Mouse (Mus musculus) stomach, postnatal 0 days (tissue): Measurements from ENCODE around the gene Lrrtm4. TPM values are rescaled to one million over a fixed set of nuclear protein-coding genes. Genes with fewer than 3 reads are reported as not detected.

Source experiments
- ATAC-seq: fragments of 200-750 bp; cut with Nextera tagmentation; 2 replicates; pipeline ENCODE4 v1.8.0; 2017; ENCODE audit not compliant: low FRiP score, low TSS enrichment
- DNase-seq: peaks from one replicate; pipeline ENCODE4 v3.0.0-alpha.2; 2016; ENCODE audit warnings: low spot score
- H3K27ac ChIP-seq: fragments of 300-500 bp; sonication (generic); replicated peaks from 2 replicates; pipeline ENCODE4 v1.5.1; 2014; ENCODE audit warnings: mild to moderate bottlenecking, control low read depth
- H3K27me3 ChIP-seq: fragments of 300-500 bp; sonication (generic); 2 replicates; pipeline ENCODE4 v1.6.1; 2014; ENCODE audit warnings: low read length; ENCODE audit not compliant: control insufficient read depth, insufficient read depth
- H3K36me3 ChIP-seq: fragments of 300-500 bp; sonication (generic); 2 replicates; pipeline ENCODE4 v1.6.1; 2014; ENCODE audit warnings: low read length, mixed read lengths; ENCODE audit not compliant: control insufficient read depth, insufficient read depth
- H3K4me1 ChIP-seq: fragments of 300-500 bp; sonication (generic); replicated peaks from 2 replicates; pipeline ENCODE4 v1.6.1; 2014; ENCODE audit warnings: antibody characterized with exemption; ENCODE audit not compliant: control insufficient read depth, insufficient read depth
- H3K4me2 ChIP-seq: fragments of 300-500 bp; sonication (generic); replicated peaks from 2 replicates; pipeline ENCODE4 v1.6.1; 2014; ENCODE audit warnings: low read depth, mild to moderate bottlenecking, control low read depth, moderate library complexity
- H3K4me3 ChIP-seq: fragments of 300-500 bp; sonication (generic); 2 replicates; pipeline ENCODE4 v1.5.1; 2014; ENCODE audit warnings: low read depth, low read length, control low read depth
- H3K9ac ChIP-seq: fragments of 300-500 bp; sonication (generic); 2 replicates; pipeline ENCODE4 v1.6.1; 2014; ENCODE audit warnings: mild to moderate bottlenecking, low read length, control low read depth, mixed read lengths
- H3K9me3 ChIP-seq: fragments of 300-500 bp; sonication (generic); 2 replicates; pipeline ENCODE4 v1.6.1; 2016; ENCODE audit warnings: low read length; ENCODE audit not compliant: control insufficient read depth
- CTCF ChIP-seq: IDR thresholded peaks from 2 replicates; pipeline ENCODE4 v1.5.1; 2016; ENCODE audit warnings: antibody characterized with exemption, low read depth, mild to moderate bottlenecking, moderate library complexity
- EP300 ChIP-seq: optimal IDR thresholded peaks from 2 replicates; pipeline ENCODE3; 2016; ENCODE audit warnings: antibody characterized with exemption
- WGBS: fragments of 180-500 bp; shearing (Covaris S2); extraction: QIAGEN DNeasy Blood & Tissue Kit; methylation state at CpG from one replicate; pipeline ENCODE4 v1.1.7; 2014; 5-methylcytosine and 5-hydroxymethylcytosine counted together
- polyA plus RNA-seq: library from polyadenylated mRNA; unstranded; fragments of >200 nt; fragmentation: Nextera tagmentation; extraction: Ambion mirVana; gene quantifications from 2 replicates; pipeline ENCODE4 v1.2.1, GENCODE M21; 2015

Lrrtm4 gene
- polyA plus RNA-seq, 1 experiment from 2014 or later, result 0.67 TPM

DNA sequence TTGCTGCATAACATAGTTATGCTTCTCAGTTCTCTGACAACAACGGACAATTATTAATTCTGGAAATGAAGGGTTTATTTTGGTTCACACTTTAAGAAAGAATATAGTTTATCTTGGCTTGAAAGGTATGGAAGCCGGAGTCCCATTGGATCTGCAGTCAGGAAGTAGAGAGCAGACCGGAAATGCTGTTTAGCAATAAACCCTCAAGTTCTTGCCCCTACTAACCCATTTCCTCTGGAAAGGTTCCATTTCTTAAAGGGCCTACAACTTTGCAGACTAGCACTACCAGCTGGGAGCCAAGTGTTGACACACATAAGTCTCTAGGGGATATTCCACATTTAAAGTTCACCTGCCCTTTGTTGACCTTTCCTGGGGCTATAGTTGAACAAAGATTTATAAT lies 309.7 kb downstream of the Lrrtm4 start:
- no peak for TF ChIP-seq EP300
- TF ChIP-seq CTCF, result no peak
- Histone ChIP-seq H3K9me3 (no peaks in the 10 kb centered on the region), H3K4me3 (no peak overlapping the region), H3K27me3 (no peaks in the 10 kb centered on the region), H3K9ac (no peak overlapping the region), H3K4me2 (no peak overlapping the region), H3K4me1 (no peaks in the 10 kb centered on the region), H3K27ac (no peak overlapping the region), H3K36me3 (no peaks in the 10 kb centered on the region)
- WGBS, result 79% methylated on average over 3 of the region's 3 CpGs
- DNase-seq (no peak), ATAC-seq (no peak)

DNA sequence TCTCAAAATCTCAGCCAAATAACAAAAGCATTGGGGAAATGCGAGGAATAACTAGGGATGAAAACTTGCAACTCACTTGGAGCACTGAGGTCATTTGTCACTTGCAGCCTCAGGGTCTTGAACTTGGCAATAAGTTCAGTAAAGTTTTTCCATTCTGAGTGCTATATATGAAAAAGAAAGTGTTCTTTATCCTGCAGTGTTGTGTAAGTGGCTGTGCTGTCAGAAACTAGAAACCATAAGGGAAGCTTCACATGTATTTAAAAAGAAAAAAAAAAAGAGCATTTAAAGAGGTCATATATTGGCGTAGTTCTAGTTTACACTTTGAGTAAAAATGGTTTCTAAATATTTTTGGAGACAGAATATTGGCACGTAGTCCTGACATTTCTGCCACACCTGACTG lies 313.1 kb downstream of the Lrrtm4 start:
- no peak overlapping the region for H3K27ac ChIP-seq
- DNase-seq (no peak), ATAC-seq (no peak)
- H3K4me1 ChIP-seq, result no peaks in the 10 kb centered on the region
- H3K9ac ChIP-seq, result no peak overlapping the region
- H3K9me3 ChIP-seq, result no peaks in the 10 kb centered on the region
- WGBS, result 56% methylated on average over 3 of the region's 3 CpGs
- no peaks in the 10 kb centered on the region for H3K36me3 ChIP-seq
- TF ChIP-seq CTCF (no peak), EP300 (no peak)
- no peak overlapping the region for H3K4me3 ChIP-seq
- no peaks in the 10 kb centered on the region for H3K27me3 ChIP-seq
- no peak overlapping the region for H3K4me2 ChIP-seq

DNA sequence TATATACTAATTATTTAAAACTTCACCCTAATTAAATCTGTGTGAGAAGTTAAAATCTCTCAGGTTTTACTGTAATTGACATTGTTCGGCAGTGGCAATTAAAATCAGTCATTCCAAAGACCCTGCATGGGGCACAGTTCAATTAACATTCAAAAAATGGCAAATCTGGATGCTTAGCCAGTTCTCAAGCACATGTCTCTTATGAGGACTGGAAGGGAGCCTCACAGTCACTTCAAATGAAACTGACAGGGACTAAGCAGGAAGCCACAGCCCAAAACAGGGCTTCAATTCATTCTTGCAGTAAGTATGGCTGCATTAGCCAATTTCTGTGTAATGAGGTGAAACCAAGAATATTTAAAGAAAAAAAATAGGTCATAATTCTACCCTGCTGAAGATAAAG lies 333.6 kb downstream of the Lrrtm4 start:
- Histone ChIP-seq H3K4me3 (no peak overlapping the region), H3K9ac (no peak overlapping the region), H3K4me1 (no peaks in the 10 kb centered on the region), H3K27ac (no peak overlapping the region), H3K9me3 (no peaks in the 10 kb centered on the region), H3K36me3 (no peaks in the 10 kb centered on the region), H3K4me2 (no peak overlapping the region), H3K27me3 (no peaks in the 10 kb centered on the region)
- TF ChIP-seq CTCF, result no peak
- no peak for TF ChIP-seq EP300
- no peak for DNase-seq
- WGBS, result 92% methylated on average over 1 of the region's 1 CpGs
- no peak for ATAC-seq

DNA sequence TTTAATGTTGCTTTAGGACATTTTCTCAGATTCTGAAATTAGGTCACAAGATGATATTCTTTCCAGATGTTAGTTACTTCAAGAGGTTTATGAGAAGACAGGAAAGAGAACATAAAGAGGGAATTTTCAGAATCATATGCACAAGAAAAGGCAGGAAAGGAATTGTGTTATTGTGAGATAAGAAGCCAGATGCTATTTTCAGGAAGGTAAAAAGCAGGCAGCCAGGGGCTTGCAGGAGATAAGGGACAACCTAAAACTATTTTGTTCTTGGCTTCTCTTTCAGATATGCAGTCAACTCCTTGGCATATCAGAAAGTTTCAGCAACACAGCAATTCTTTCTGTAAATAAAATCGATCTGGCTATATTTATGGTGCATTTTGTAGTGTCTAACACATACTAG lies 338.4 kb downstream of the Lrrtm4 start:
- TF ChIP-seq CTCF, result no peak
- ATAC-seq (no peak), DNase-seq (no peak)
- WGBS, result 78% methylated on average over 1 of the region's 1 CpGs
- Histone ChIP-seq H3K9me3 (no peaks in the 10 kb centered on the region), H3K4me2 (no peak overlapping the region), H3K4me1 (no peaks in the 10 kb centered on the region), H3K36me3 (no peaks in the 10 kb centered on the region), H3K4me3 (no peak overlapping the region), H3K9ac (no peak overlapping the region), H3K27me3 (no peaks in the 10 kb centered on the region), H3K27ac (no peak overlapping the region)

DNA sequence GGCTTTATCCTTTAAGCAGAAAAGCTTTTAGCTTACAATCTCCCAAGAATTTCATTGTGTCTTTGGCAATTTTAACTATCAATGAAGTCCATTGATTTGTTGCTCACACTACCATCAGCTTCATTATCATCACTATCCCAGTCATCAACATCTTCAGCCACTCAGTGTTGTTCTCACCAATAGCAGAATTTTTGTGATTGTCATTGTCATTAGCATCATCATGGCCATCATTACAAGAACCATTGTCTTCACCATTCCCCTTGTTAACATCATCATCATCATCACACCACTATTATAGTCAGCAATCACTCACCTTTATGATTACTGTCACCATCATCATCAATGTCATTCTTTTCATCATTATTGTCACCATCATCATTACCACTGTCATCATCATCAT lies 344.9 kb downstream of the Lrrtm4 start:
- no peak for DNase-seq
- ATAC-seq, result no peak
- no peak overlapping the region for H3K4me2 ChIP-seq

DNA sequence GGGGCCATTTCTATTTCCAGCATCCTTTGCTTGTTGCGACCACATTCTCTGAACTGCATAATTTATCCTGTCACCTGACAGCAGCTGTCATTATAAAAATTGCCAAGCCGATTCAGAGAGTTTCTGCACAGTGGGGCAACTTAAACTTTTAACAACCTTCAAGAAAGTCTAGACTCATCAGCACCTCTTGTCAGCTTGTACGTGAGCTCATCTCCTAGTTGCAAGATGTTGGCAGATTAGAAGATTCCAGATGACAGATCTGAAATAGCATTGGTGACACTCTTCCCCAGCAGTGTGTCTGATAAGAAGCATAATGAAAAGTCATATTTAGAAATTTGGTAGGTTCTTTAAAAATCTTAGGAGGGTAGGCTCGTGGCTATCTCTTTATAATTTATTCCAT lies 347.9 kb downstream of the Lrrtm4 start:
- TF ChIP-seq EP300 (no peak), CTCF (no peak)

More for the DNA sequence above, 344.9 kb downstream of the Lrrtm4 start:
- no peak overlapping the region for H3K9ac ChIP-seq
- no peak overlapping the region for H3K27ac ChIP-seq
- TF ChIP-seq CTCF (no peak), EP300 (no peak)
- no peaks in the 10 kb centered on the region for H3K36me3 ChIP-seq
- H3K9me3 ChIP-seq, result no peaks in the 10 kb centered on the region
- H3K4me1 ChIP-seq, result no peaks in the 10 kb centered on the region
- H3K4me3 ChIP-seq, result no peak overlapping the region
- no peaks in the 10 kb centered on the region for H3K27me3 ChIP-seq

More for the DNA sequence above, 347.9 kb downstream of the Lrrtm4 start:
- Histone ChIP-seq H3K4me1 (no peaks in the 10 kb centered on the region), H3K27me3 (no peaks in the 10 kb centered on the region), H3K36me3 (no peaks in the 10 kb centered on the region), H3K4me2 (no peak overlapping the region), H3K27ac (no peak overlapping the region), H3K9me3 (no peaks in the 10 kb centered on the region), H3K4me3 (no peak overlapping the region), H3K9ac (no peak overlapping the region)
- no peak for DNase-seq
- ATAC-seq, result no peak
- 78% methylated on average over 4 of the region's 4 CpGs for WGBS
